Mouse (Mus musculus) intestine, postnatal 0 days (tissue): ENCODE results near the gene Lrrc31. TPM values are rescaled to one million over a fixed set of nuclear protein-coding genes. Genes with fewer than 3 reads are reported as not detected.
"Not testable (repeated sequence)": the region's sequence is repeated elsewhere in the genome, so short reads cannot be mapped to it uniquely, and the experiment has no call there.

Experiments used
- ATAC-seq: fragments of 200-750 bp; cut with Nextera tagmentation; 2 replicates; pipeline ENCODE4 v1.8.0; 2017; ENCODE audit warnings: mild to moderate bottlenecking, moderate TSS enrichment, moderate library complexity
- H3K27ac ChIP-seq: fragments of 300-500 bp; sonication (generic); 2 replicates; pipeline ENCODE4 v1.5.1; 2014; ENCODE audit warnings: mild to moderate bottlenecking, low read depth, low read length, moderate library complexity
- H3K27me3 ChIP-seq: fragments of 300-500 bp; sonication (generic); replicated peaks from 2 replicates; pipeline ENCODE4 v1.6.1; 2014; ENCODE audit warnings: low read length, mixed read lengths; ENCODE audit not compliant: control insufficient read depth, insufficient read depth
- H3K36me3 ChIP-seq: fragments of 300-500 bp; sonication (generic); 2 replicates; pipeline ENCODE4 v1.6.1; 2014; ENCODE audit warnings: mild to moderate bottlenecking, moderate library complexity; ENCODE audit not compliant: control insufficient read depth, insufficient read depth
- H3K4me1 ChIP-seq: fragments of 300-500 bp; sonication (generic); replicated peaks from 2 replicates; pipeline ENCODE4 v1.6.1; 2014; ENCODE audit warnings: antibody characterized with exemption, low read length, mixed read lengths; ENCODE audit not compliant: control insufficient read depth, insufficient read depth
- H3K4me2 ChIP-seq: fragments of 300-500 bp; sonication (generic); replicated peaks from 2 replicates; pipeline ENCODE4 v1.6.1; 2014; ENCODE audit warnings: low read depth, mild to moderate bottlenecking, moderate library complexity
- H3K4me3 ChIP-seq: fragments of 300-500 bp; sonication (generic); 2 replicates; pipeline ENCODE4 v1.5.1; 2014; ENCODE audit warnings: low read depth, low read length
- H3K9ac ChIP-seq: fragments of 300-500 bp; sonication (generic); 2 replicates; pipeline ENCODE4 v1.6.1; 2014; ENCODE audit warnings: mild to moderate bottlenecking, low read depth, low read length
- H3K9me3 ChIP-seq: fragments of 300-500 bp; sonication (generic); 2 replicates; pipeline ENCODE4 v1.6.1; 2016; ENCODE audit warnings: mixed run types; ENCODE audit not compliant: control insufficient read depth
- CTCF ChIP-seq: sonication (generic); IDR thresholded peaks from 2 replicates; pipeline ENCODE4 v1.5.1; 2016; ENCODE audit warnings: low read depth, mild to moderate bottlenecking, control low read depth, antibody characterized with exemption, moderate library complexity
- WGBS: fragments of 180-500 bp; shearing (Covaris S2); extraction: QIAGEN DNeasy Blood & Tissue Kit; methylation state at CpG from one replicate; pipeline ENCODE4 v1.1.7; 2014; 5-methylcytosine and 5-hydroxymethylcytosine counted together
- polyA plus RNA-seq: library from polyadenylated mRNA; unstranded; fragments of >200 nt; fragmentation: Nextera tagmentation; extraction: Ambion mirVana; gene quantifications from 2 replicates; pipeline ENCODE4 v1.2.1, GENCODE M21; 2015

Gene Lrrc31
- 0.69 and 0.73 TPM in 2 replicates for polyA plus RNA-seq

DNA sequence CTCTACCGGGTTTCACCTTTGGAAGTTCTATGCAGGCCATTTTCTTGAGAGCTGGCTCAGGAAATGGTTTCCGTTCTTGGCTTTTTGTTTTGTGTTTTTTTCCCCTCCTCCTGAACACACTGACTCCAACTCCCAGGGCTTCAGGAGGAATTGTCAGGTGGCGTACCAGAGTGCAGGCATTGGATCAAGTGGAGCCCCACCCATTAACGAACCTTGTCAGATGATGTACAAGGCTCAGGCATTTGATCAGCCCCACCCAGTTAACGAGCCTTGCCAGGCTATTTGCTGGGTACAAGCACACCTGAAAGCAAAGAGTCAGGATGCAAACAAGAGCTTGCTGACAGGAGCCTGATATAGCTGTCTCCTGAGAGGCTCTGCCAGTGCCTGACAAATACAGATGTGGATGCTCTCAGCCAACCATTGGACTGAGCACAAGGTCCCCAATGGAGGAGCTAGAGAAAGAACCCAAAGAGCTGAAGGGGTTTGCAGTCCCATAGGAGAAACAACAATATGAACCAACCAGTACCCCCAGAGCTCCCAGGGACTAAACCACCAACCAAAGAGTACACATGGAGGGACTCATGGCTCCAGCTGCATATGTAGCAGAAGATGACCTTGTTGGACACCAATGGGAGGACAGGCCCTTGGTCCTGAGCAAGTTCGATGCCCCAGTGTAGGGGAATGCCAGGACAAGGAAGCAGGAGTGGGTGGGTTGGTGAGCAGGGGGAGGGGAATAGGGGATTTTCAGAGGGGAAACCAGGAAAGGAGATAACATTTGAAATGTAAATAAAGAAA, at the start of gene Lrrc31:
Gene Lrrc31 (minus strand): TSS at position 133 of the 795 bp plus-strand sequence.
- Histone ChIP-seq H3K4me3 (0 out of 2 replicates have a peak within 1 kb of the TSS, but pooled peaks have one; percentile 5), H3K4me2 (0 out of 2 replicates have a peak within 1 kb of the TSS, but pooled peaks have one; percentile 9)
- H3K36me3 ChIP-seq, H3K4me1 ChIP-seq, H3K9me3 ChIP-seq, H3K27me3 ChIP-seq, H3K27ac ChIP-seq, H3K9ac ChIP-seq: not testable (repeated sequence)
- WGBS, result 65% methylated on average over 6 of the region's 6 CpGs
- ATAC-seq, result peak; percentile 87

DNA sequence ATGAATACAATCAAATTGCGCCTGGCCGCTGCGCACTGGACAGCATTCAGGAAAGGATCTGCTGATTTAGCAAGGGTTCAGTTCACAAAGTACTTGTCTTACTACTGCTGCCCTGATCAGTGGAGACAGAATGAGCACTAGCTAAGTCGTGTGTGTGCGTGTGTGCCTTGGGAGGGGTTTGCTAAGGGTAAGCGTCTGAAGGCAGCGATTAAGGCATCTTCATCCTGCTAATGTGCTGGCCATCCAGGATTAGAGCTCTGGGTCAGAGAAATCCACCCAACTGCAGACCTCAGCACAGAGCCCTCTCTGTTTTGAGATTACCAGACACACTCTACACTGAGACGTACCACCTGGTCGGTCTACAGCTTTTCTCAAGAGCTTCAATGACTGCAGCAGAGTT, 48.7 kb upstream of the Lrrc31 start:
- no peaks in the 10 kb centered on the region for H3K36me3 ChIP-seq
- H3K27me3 ChIP-seq, result no peaks in the 10 kb centered on the region
- no peak for ATAC-seq
- TF ChIP-seq CTCF, result no peak
- H3K4me2 ChIP-seq, result no peak overlapping the region
- no peak overlapping the region for H3K27ac ChIP-seq
- H3K4me1 ChIP-seq, result no peaks in the 10 kb centered on the region
- WGBS, result 68% methylated on average over 9 of the region's 9 CpGs
- no peak overlapping the region for H3K4me3 ChIP-seq
- no peak overlapping the region for H3K9ac ChIP-seq
- no peaks in the 10 kb centered on the region for H3K9me3 ChIP-seq

DNA sequence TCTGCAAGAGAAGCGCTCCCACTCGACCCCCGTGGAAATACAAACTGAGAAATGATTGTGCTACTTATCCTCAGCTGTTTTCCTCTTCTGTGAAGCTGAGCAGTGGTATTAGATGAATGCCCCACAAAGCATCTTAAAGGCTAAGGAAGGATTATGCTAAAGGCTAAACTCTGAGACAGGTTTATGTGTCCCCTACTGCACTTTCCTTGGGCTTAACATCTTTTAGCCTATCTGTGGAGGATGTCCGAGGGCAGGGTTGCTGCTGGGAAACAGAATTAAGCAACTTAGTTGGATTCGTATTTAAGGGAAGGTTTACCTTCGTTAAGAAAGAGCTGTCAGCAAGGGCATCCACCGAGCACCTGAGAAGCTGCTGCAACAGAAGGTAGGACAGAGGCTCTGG, 46.4 kb upstream of the Lrrc31 start, which contains the start of gene Samd7:
Gene Samd7 (plus strand): TSS at position 288 of the 400 bp plus-strand sequence.
- TF ChIP-seq CTCF, result no peak
- WGBS, result 80% methylated on average over 7 of the region's 7 CpGs
- no peak for ATAC-seq
- no peaks in the 10 kb centered on the region for H3K4me1 ChIP-seq
- no peak within 1 kb of the TSS for H3K27ac ChIP-seq
- H3K36me3 ChIP-seq, result no peaks in the 10 kb centered on the region
- no peak within 1 kb of the TSS for H3K4me3 ChIP-seq
- no peaks in the 10 kb centered on the region for H3K9me3 ChIP-seq
- no peak within 1 kb of the TSS for H3K9ac ChIP-seq
- no peak within 1 kb of the TSS for H3K4me2 ChIP-seq
- no peaks in the 10 kb centered on the region for H3K27me3 ChIP-seq

- Histone ChIP-seq H3K27ac (no peak overlapping the region), H3K4me1 (no peaks in the 10 kb centered on the region), H3K9me3 (no peaks in the 10 kb centered on the region), H3K4me3 (no peak overlapping the region), H3K27me3 (no peaks in the 10 kb centered on the region), H3K36me3 (no peaks in the 10 kb centered on the region), H3K9ac (no peak overlapping the region), H3K4me2 (no peak overlapping the region)
- no peak for TF ChIP-seq CTCF
- ATAC-seq, result no peak
- 93% methylated on average over 7 of the region's 7 CpGs for WGBS
Observed at GRCm38 (mm10) chr3:30742891-30743290, 43.2 kb upstream of the Lrrc31 start.

DNA sequence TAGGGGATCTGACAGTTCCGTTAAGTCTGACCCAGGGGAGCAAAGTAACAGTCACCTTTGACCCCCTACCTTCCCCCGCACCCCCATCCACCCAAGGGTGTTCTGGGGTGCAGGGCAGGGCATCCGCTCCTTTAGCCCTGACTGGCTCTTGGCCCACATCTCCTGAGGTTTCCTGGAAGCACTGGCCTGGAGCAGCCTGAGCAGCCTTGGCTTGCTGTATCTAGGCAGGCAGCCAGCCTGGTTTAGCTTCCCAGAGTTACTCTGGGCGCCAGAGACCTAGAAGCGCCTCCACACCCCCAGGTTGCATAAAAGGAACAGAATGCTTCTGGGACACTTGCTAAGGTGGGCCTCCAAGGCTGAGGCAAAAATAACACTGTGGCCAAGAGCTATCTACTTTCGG, 41.7 kb upstream of the Lrrc31 start:
- Histone ChIP-seq H3K27me3 (no peaks in the 10 kb centered on the region), H3K4me2 (no peak overlapping the region), H3K4me3 (no peak overlapping the region), H3K4me1 (no peaks in the 10 kb centered on the region), H3K9ac (no peak overlapping the region), H3K9me3 (no peaks in the 10 kb centered on the region), H3K36me3 (no peaks in the 10 kb centered on the region), H3K27ac (no peak overlapping the region)
- WGBS, result 85% methylated on average over 6 of the region's 6 CpGs
- ATAC-seq, result no peak
- no peak for TF ChIP-seq CTCF

GRCm38 (mm10) chr3:30736809-30737208, 37.2 kb upstream of the Lrrc31 start:
- Histone ChIP-seq H3K36me3 (no peaks in the 10 kb centered on the region), H3K27ac (no peak overlapping the region), H3K4me1 (no peaks in the 10 kb centered on the region), H3K9ac (no peak overlapping the region), H3K27me3 (no peaks in the 10 kb centered on the region), H3K9me3 (no peaks in the 10 kb centered on the region), H3K4me2 (no peak overlapping the region), H3K4me3 (no peak overlapping the region)
- TF ChIP-seq CTCF, result no peak
- 87% methylated on average over 9 of the region's 9 CpGs for WGBS
- no peak for ATAC-seq
